Mouse (Mus musculus) MEL (cell line): Measurements from ENCODE around the gene BC051665.

Source experiments
- CTCF ChIP-seq, 3 experiments: IDR thresholded peaks in 2 of 3; conservative IDR thresholded peaks in 1 of 3; 2 replicates each; pipeline ENCODE4 v1.5.1; 2011 to 2012; ENCODE audit warnings: low read length in 3 of 3, low read depth in 2 of 3, mild to moderate bottlenecking in 2 of 3, improper control_type of control experiment in 1 of 3, inconsistent platforms in 1 of 3, mixed read lengths in 1 of 3, moderate library complexity in 1 of 3; ENCODE audit not compliant: control insufficient read depth in 1 of 3, insufficient read depth in 1 of 3, poor library complexity in 1 of 3, severe bottlenecking in 1 of 3
- E2F4 ChIP-seq: IDR thresholded peaks from 2 replicates; pipeline ENCODE4 v1.6.1; 2011; ENCODE audit warnings: low read depth, low read length, improper control_type of control experiment, borderline replicate concordance
- MAFK ChIP-seq: IDR thresholded peaks from 2 replicates; pipeline ENCODE4 v1.6.1; 2011; ENCODE audit warnings: low read depth, mild to moderate bottlenecking, low read length, improper control_type of control experiment, borderline replicate concordance
- MAX ChIP-seq: IDR thresholded peaks from 2 replicates; pipeline ENCODE4 v1.6.1; 2011; ENCODE audit warnings: low read length, improper control_type of control experiment
- NRF1 ChIP-seq: IDR thresholded peaks from 2 replicates; pipeline ENCODE4 v1.6.1; 2014; ENCODE audit warnings: low read depth, mild to moderate bottlenecking, inconsistent platforms, low read length, improper control_type of control experiment, moderate library complexity; ENCODE audit not compliant: poor library complexity, insufficient read depth, severe bottlenecking
- TCF12 ChIP-seq: IDR thresholded peaks from 2 replicates; pipeline ENCODE4 v1.6.1; 2014; ENCODE audit warnings: low read depth, mild to moderate bottlenecking, inconsistent platforms, low read length, improper control_type of control experiment, moderate library complexity
- ZMIZ1 ChIP-seq: IDR thresholded peaks from 2 replicates; pipeline ENCODE4 v1.6.1; 2012; ENCODE audit warnings: low read depth, mild to moderate bottlenecking, inconsistent platforms, low read length, improper control_type of control experiment, moderate library complexity

GRCm38 (mm10) chr13:60745358-60745757 is 40.8 kb downstream of the BC051665 start:
- TF ChIP-seq CTCF (IDR thresholded peaks at IDR 0.05 in 2 of 3, conservative IDR thresholded peaks at IDR 0.05 in 1 of 3; ENCODE audit: control insufficient read depth in 1 of 3, insufficient read depth in 1 of 3, low read depth in 2 of 3, low read length in 3 of 3, poor library complexity in 1 of 3, severe bottlenecking in 1 of 3) = no peak
- TF ChIP-seq NRF1 = no peak
- TF ChIP-seq TCF12 = peak; percentile 85
- TF ChIP-seq MAFK = no peak
- TF ChIP-seq MAX = peak; percentile 84
- TF ChIP-seq E2F4 = no peak
- TF ChIP-seq ZMIZ1 = no peak
